Mouse (Mus musculus): ENCODE data around the gene Ptprd. TPM values are rescaled to one million over a fixed set of nuclear protein-coding genes. Genes with fewer than 3 reads are reported as not detected.
"Not testable (repeated sequence)": the region's sequence is repeated elsewhere in the genome, so short reads cannot be mapped to it uniquely, and the experiment has no call there.

Gene Ptprd
- polyA plus RNA-seq, 1 experiment from 2014 or later = 96.7 TPM

DNA sequence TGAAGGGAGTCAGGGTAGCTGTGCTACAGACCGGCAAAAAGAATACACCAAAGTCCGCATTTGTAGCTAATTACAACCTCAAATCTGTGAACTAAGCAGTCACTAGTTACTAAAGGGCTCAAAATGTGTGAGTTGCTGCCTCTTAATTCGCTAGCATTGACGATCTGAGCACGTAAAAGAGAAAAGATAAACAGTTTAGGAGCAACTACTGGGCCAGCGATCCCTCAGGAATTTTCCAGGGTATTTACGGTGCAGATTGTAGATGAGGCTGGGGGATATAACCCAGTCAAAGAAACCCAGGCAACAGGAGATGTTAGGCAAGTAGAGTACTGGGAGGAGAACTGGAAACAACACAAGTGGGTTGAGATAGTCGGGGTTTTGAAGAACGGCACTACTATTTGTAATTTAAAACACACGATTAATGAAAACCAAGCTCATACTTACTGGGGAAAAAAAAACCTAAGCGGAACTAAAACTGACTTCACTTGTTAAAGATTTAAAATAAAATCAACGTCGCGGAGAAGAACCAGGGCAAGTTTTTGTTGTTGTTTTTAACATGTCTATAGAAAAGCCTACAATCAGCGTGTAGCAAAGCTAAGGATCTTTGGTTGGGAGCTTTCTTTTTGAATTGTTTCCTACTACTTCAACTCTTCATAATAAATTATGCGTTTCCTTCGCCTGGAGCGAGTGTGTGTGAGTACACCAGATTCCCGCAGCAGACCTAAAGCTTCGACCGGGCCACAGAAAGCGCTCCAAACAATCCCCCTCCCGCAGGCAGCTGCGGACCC lies 1762.9 kb downstream of the Ptprd start:
- WGBS = under 1% methylated on average over 24 of the region's 24 CpGs
- H3K27me3 ChIP-seq = no peaks in the 10 kb centered on the region
- peaks cover 32% of the 10 kb centered on the region for H3K4me1 ChIP-seq (replicated peaks)
- peak overlapping the region; percentile 95 for H3K9ac ChIP-seq
- ATAC-seq (ENCODE audit: low FRiP score) = peak; percentile 4; the same call in 1 of the 2 replicates
- H3K27ac ChIP-seq = peak overlapping the region; percentile 99
- H3K4me3 ChIP-seq = peak overlapping the region; percentile 87
- H3K4me2 ChIP-seq = peak overlapping the region; percentile 71
- H3K9me3 ChIP-seq = no peaks in the 10 kb centered on the region
- no peaks in the 10 kb centered on the region for H3K36me3 ChIP-seq

- Histone ChIP-seq H3K4me1 (replicated peaks) (peaks cover 36% of the 10 kb centered on the region), H3K4me3 (peak overlapping the region; percentile 87), H3K9me3 (no peaks in the 10 kb centered on the region), H3K9ac (no peak overlapping the region), H3K4me2 (peak overlapping the region; percentile 71), H3K36me3 (no peaks in the 10 kb centered on the region), H3K27ac (no peak overlapping the region), H3K27me3 (no peaks in the 10 kb centered on the region)
- ATAC-seq (ENCODE audit: low FRiP score) = no peak
Measured at GRCm38 (mm10) chr4:76447396-76447795, 1764.4 kb downstream of the Ptprd start.

DNA sequence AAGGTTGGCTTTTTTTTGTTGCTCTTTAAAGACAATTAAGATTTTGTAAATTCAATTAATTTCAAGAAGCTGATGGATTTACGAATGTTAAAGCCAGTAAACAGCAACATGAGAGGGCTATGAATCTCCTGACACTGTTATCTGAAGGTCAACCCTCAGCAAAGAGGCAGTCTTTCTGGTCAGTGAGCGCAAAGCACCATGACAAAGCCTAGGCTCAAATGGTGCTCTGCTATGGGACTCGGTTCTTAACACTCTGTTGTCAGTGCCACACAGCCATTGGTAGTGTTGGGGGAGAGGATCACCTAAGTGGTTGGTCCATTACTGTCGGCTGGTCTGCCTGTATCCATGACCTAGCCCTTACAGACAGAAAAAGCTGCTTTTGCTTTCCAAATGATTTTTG lies 1767.0 kb downstream of the Ptprd start:
- ATAC-seq (ENCODE audit: low FRiP score) = no peak
- peak overlapping the region; percentile 15; the same call in 1 of the 2 replicates for H3K9ac ChIP-seq
- H3K4me1 ChIP-seq (replicated peaks) = peaks cover 34% of the 10 kb centered on the region
- WGBS = 60% methylated on average over 4 of the region's 4 CpGs
- no peak overlapping the region for H3K27ac ChIP-seq
- H3K4me3 ChIP-seq = peak overlapping the region; percentile 2
- H3K4me2 ChIP-seq = peak overlapping the region; percentile 41
- no peaks in the 10 kb centered on the region for H3K9me3 ChIP-seq
- no peaks in the 10 kb centered on the region for H3K27me3 ChIP-seq
- H3K36me3 ChIP-seq = no peaks in the 10 kb centered on the region

- Histone ChIP-seq H3K9me3 (no peaks in the 10 kb centered on the region), H3K27me3 (no peaks in the 10 kb centered on the region), H3K27ac (no peak overlapping the region), H3K4me1 (replicated peaks) (peaks cover 42% of the 10 kb centered on the region), H3K9ac (no peak overlapping the region), H3K36me3 (no peaks in the 10 kb centered on the region), H3K4me2 (peak overlapping the region; percentile 34), H3K4me3 (no peak overlapping the region)
- ATAC-seq (ENCODE audit: low FRiP score) = no peak
- WGBS = 65% methylated on average over 4 of the region's 4 CpGs
Measured at GRCm38 (mm10) chr4:76443553-76443952, 1768.2 kb downstream of the Ptprd start.

DNA sequence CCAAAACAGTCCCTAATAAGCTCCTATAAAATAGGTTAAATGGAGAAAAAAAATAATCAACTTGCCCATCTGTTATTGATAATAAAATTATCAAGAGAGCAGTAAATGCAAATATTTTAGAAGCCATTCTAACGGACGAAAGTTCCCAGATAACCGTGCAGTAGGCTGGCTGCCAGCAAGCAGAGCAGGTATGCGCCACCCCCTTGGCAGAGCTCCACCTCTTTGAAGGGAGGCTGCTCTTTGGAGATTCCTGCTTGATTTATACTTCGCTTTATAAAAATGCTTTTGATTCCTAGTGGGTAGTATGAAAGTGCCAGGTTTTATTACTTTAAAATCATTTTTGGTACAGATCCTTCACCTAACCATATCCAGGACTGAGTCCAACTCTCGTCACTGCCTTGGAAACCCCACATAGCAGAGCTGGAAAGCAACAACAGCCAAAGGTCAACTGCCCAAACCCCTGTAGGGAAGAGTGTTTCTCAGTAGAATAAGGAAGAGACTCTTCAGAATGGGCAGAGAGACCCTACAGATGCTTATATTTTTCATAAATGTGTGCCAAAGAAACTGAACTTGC lies 1770.9 kb downstream of the Ptprd start:
- no peaks in the 10 kb centered on the region for H3K36me3 ChIP-seq
- no peak for ATAC-seq (ENCODE audit: low FRiP score)
- H3K27me3 ChIP-seq = no peaks in the 10 kb centered on the region
- H3K9ac ChIP-seq = no peak overlapping the region
- no peak overlapping the region for H3K4me3 ChIP-seq
- no peaks in the 10 kb centered on the region for H3K9me3 ChIP-seq
- no peak overlapping the region; the same call in 1 of the 2 replicates for H3K4me2 ChIP-seq
- H3K27ac ChIP-seq = no peak overlapping the region
- peaks cover 56% of the 10 kb centered on the region for H3K4me1 ChIP-seq (replicated peaks)
- 33% methylated on average over 6 of the region's 6 CpGs for WGBS

- Histone ChIP-seq H3K27ac (peak overlapping the region; percentile 55; the same call in 1 of the 2 replicates), H3K4me1 (replicated peaks) (peaks cover 49% of the 10 kb centered on the region), H3K4me3 (no peak overlapping the region), H3K9ac (no peak overlapping the region), H3K27me3 (no peaks in the 10 kb centered on the region), H3K36me3 (no peaks in the 10 kb centered on the region), H3K4me2 (0 out of 2 replicates have a peak overlapping the region, but pooled peaks have one; percentile 1), H3K9me3 (no peaks in the 10 kb centered on the region)
- 47% methylated on average over 6 of the region's 6 CpGs for WGBS
- peak; percentile 48; the same call in 1 of the 2 replicates for ATAC-seq (ENCODE audit: low FRiP score)
Measured at GRCm38 (mm10) chr4:76438496-76439079, 1773.2 kb downstream of the Ptprd start.

GRCm38 (mm10) chr4:76438068-76438467 lies 1773.7 kb downstream of the Ptprd start:
- Histone ChIP-seq H3K4me3 (no peak overlapping the region), H3K36me3 (no peaks in the 10 kb centered on the region), H3K27ac (no peak overlapping the region), H3K9ac (no peak overlapping the region), H3K4me2 (0 out of 2 replicates have a peak overlapping the region, but pooled peaks have one; percentile 1), H3K9me3 (no peaks in the 10 kb centered on the region), H3K4me1 (replicated peaks) (peaks cover 47% of the 10 kb centered on the region), H3K27me3 (no peaks in the 10 kb centered on the region)
- no peak for ATAC-seq (ENCODE audit: low FRiP score)
- WGBS = 64% methylated on average over 4 of the region's 4 CpGs

DNA sequence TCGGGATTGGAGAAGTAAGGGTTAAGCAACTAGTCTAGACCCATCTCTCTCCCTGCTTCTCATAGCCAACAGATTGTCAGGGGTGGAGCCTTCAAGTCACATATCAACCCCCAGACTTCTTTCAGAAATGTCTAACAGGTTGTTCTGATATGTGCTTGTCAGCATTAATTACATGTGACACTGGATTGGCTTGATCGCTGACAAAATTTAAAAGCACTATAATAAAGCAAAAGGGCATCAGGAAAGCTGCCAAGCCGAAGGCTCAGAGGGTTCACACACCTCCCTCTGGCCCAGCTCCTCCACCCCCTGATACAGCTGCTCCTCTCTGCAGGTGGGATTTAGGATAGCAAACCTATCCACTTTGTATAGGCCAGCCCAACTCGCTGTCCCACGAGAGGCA lies 1775.8 kb downstream of the Ptprd start:
- Histone ChIP-seq H3K27me3 (no peaks in the 10 kb centered on the region), H3K36me3 (no peaks in the 10 kb centered on the region), H3K4me1 (replicated peaks) (peaks cover 42% of the 10 kb centered on the region), H3K4me2 (no peak overlapping the region), H3K27ac (peak overlapping the region; percentile 13; the same call in 1 of the 2 replicates), H3K9me3 (no peaks in the 10 kb centered on the region), H3K9ac (no peak overlapping the region), H3K4me3 (no peak overlapping the region)
- ATAC-seq (ENCODE audit: low FRiP score) = no peak
- 59% methylated on average over 5 of the region's 5 CpGs for WGBS

GRCm38 (mm10) chr4:76429769-76430168 lies 1782.0 kb downstream of the Ptprd start:
- Histone ChIP-seq H3K4me3 (no peak overlapping the region), H3K27ac (no peak overlapping the region; the same call in 1 of the 2 replicates), H3K9me3 (no peaks in the 10 kb centered on the region), H3K4me1 (replicated peaks) (peaks cover 7% of the 10 kb centered on the region), H3K36me3 (no peaks in the 10 kb centered on the region), H3K27me3 (no peaks in the 10 kb centered on the region), H3K4me2 (no peak overlapping the region), H3K9ac (no peak overlapping the region)
- 60% methylated on average over 3 of the region's 3 CpGs for WGBS
- no peak for ATAC-seq (ENCODE audit: low FRiP score)

DNA sequence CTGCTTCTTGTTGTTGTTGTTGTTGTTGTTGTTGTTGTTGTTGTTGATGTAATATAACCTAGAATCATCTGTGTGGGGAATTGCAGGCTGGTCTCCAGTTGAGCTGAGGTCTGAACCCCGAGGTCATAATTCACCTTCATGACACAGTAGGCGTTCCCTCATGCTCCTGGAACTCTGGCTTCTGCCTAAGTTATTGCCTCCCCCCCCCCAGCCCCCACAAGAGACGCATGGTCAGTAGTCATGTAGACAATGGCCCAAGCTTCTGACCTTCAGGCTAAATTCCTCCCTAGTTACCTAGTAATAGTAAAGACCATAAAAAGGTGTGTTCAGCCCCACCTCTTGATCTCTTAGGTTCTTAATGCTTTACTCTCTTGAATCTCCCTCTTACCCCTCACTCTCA lies 1784.7 kb downstream of the Ptprd start:
- not testable (repeated sequence) for ATAC-seq (ENCODE audit: low FRiP score); H3K4me2 ChIP-seq; H3K36me3 ChIP-seq; H3K27ac ChIP-seq; H3K4me3 ChIP-seq; H3K27me3 ChIP-seq; H3K9ac ChIP-seq; H3K9me3 ChIP-seq; H3K4me1 ChIP-seq (replicated peaks)
- 80% methylated on average over 3 of the region's 3 CpGs for WGBS

- no peak overlapping the region for H3K9ac ChIP-seq
- H3K4me2 ChIP-seq = no peak overlapping the region
- H3K4me3 ChIP-seq = no peak overlapping the region
- H3K27ac ChIP-seq = no peak overlapping the region
- H3K27me3 ChIP-seq = no peaks in the 10 kb centered on the region
- H3K36me3 ChIP-seq = no peaks in the 10 kb centered on the region
- WGBS = 88% methylated on average over 2 of the region's 2 CpGs
- H3K4me1 ChIP-seq (replicated peaks) = peaks cover 7% of the 10 kb centered on the region
- no peak for ATAC-seq (ENCODE audit: low FRiP score)
- no peaks in the 10 kb centered on the region for H3K9me3 ChIP-seq
Measured at GRCm38 (mm10) chr4:76425230-76425575, 1786.6 kb downstream of the Ptprd start.

- H3K27ac ChIP-seq = no peak overlapping the region
- no peaks in the 10 kb centered on the region for H3K27me3 ChIP-seq
- H3K4me1 ChIP-seq (replicated peaks) = peaks cover under 1% of the 10 kb centered on the region; the same call in 1 of the 2 replicates
- 82% methylated on average over 9 of the region's 9 CpGs for WGBS
- H3K9ac ChIP-seq = no peak overlapping the region
- no peak for ATAC-seq (ENCODE audit: low FRiP score)
- no peak overlapping the region for H3K4me2 ChIP-seq
- no peaks in the 10 kb centered on the region for H3K9me3 ChIP-seq
- H3K36me3 ChIP-seq = no peaks in the 10 kb centered on the region
- no peak overlapping the region for H3K4me3 ChIP-seq
Measured at GRCm38 (mm10) chr4:76424324-76425229, 1787.2 kb downstream of the Ptprd start.

Data from hindbrain, embryonic 13.5 days (tissue).